Mouse (Mus musculus): Measurements from ENCODE around the gene Btg3. TPM values are rescaled to one million over a fixed set of nuclear protein-coding genes. Genes with fewer than 3 reads are reported as not detected.

Btg3 gene
- polyA plus RNA-seq, 1 experiment from 2014 or later: 28.8 TPM

DNA sequence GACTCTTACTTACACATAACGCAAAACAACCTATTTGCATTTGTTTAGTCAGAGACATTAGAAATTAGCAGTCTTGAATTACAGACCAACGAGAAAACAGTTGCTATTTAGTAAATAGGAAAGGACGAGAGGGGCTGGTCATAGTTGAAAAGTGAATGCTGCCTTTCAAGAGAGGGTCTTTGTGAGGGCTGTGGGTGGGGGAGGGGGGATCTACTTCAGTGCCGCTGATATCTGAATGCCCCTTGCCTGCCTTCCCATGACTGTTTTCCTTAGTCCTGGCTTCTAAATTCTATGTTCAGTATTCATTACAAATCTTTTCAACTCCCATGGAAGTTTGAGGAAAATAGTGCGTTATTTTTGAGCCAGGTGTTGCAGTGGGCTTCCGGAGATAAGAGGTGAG lies 63.0 kb downstream of the Btg3 start:
- no peaks in the 10 kb centered on the region for H3K27me3 ChIP-seq
- DNase-seq (no peak), ATAC-seq (ENCODE audit: low read depth) (no peak)
- no peak overlapping the region for H3K27ac ChIP-seq
- H3K4me2 ChIP-seq: no peak overlapping the region
- no peaks in the 10 kb centered on the region for H3K9me3 ChIP-seq (replicated peaks)
- WGBS (ENCODE audit: insufficient replicate concordance): 67% methylated on average over 6 of the region's 6 CpGs
- H3K4me1 ChIP-seq (replicated peaks): peaks cover 8% of the 10 kb centered on the region
- no peak overlapping the region for H3K4me3 ChIP-seq (replicated peaks)
- no peak overlapping the region for H3K9ac ChIP-seq
- H3K36me3 ChIP-seq: no peaks in the 10 kb centered on the region

DNA sequence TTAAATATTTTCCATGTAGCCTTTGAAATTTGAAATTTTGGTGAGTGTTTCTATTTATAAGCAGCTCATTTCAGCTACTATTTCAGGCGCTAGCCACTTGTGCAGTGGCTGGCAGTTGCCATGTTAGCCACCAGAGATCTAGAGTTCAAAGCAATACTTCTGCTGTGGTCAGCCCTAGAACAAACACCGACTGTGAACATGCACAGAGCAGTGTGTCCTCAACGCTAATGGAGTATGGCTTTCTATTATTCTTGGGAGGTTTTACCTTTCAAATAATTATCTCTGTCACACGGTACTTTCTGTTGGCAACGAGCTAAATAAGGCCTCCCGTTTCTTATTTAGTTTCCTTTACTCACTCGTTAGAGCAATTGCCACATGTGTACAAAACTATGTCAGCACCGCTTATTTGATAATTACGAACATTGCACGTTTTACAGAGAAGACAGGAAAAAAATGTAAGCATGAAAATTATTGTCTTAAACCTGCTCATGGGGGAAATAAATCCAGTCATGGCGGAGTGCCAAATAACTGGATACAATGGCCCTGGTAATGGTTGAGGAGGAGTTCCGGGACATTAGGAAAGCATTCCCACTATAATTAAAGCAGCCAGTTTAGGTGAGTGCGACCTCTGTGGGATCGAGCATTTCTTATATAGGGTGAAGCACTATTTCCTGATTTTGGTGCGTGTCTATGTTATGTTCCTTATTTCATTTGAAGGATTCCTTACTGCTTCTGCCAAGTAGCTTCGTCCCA lies 63.7 kb downstream of the Btg3 start:
- Histone ChIP-seq H3K4me1 (replicated peaks) (peaks cover 10% of the 10 kb centered on the region), H3K9me3 (replicated peaks) (no peaks in the 10 kb centered on the region), H3K27me3 (no peaks in the 10 kb centered on the region), H3K27ac (no peak overlapping the region), H3K9ac (no peak overlapping the region), H3K4me3 (replicated peaks) (no peak overlapping the region), H3K36me3 (no peaks in the 10 kb centered on the region), H3K4me2 (no peak overlapping the region)
- DNase-seq: no peak
- WGBS (ENCODE audit: insufficient replicate concordance): 65% methylated on average over 16 of the region's 16 CpGs
- ATAC-seq (ENCODE audit: low read depth): no peak

DNA sequence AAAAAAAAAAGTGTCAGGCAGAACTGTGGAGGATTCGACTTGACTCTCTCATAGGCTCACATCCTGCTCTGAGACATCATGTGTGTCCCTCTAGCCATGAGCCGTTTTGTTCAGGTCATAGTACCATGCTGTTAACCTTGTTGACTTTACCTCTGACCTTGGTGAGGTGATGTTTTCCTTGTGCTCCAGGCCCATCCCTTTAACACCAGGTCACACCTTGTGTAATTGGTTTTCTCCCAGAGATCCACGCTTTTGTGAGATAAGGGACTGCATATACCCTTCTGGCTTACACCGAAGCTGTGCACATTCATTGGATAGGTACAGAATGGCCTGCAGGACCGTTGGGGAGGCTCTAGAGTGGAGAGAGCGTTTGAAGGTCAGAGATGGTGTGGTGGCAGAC lies 67.7 kb downstream of the Btg3 start:
- ATAC-seq (ENCODE audit: low read depth): peak; percentile 64
- WGBS (ENCODE audit: insufficient replicate concordance): 52% methylated on average over 6 of the region's 6 CpGs
- peaks cover 17% of the 10 kb centered on the region for H3K4me1 ChIP-seq (replicated peaks)
- peak overlapping the region; percentile 29; the same call in 1 of the 2 replicates for H3K27ac ChIP-seq
- no peak overlapping the region for H3K4me2 ChIP-seq
- no peaks in the 10 kb centered on the region for H3K9me3 ChIP-seq (replicated peaks)
- H3K36me3 ChIP-seq: no peaks in the 10 kb centered on the region
- H3K4me3 ChIP-seq (replicated peaks): no peak overlapping the region
- H3K9ac ChIP-seq: no peak overlapping the region
- peaks cover 3% of the 10 kb centered on the region; the same call in 1 of the 2 replicates for H3K27me3 ChIP-seq
- no peak for DNase-seq

DNA sequence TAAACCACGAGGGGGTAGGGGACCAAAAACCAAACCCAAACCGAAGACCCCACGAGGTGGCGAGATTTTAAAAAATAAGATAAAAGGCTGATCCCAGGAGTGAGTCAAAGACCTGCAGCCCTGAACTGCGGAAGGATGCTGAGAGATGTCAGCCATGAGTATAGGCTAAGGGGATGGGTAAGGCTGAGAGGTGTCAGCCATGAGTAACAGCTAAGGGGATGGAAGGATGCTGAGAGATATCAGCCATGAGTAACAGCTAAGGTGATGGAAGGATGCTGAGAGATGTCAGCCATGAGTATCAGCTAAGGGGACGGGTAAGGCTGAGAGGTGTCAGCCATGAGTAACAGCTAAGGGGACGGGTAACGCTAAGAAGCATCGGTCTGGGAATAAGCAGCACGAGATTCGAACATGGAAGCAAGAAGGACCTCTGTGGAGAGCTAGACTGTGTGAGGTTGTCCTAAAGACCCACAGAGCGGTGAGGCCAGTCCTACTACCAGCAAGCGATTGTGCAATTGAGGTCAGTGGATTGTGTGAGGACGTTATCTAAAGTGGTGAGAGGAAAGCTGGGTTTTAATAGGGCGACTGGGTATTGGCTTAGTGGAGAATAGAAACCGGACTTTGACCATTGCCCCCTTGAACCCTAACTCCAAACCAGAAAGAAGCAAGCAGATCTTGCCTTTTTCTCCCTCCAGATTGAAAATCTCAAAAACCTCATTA lies 69.4 kb downstream of the Btg3 start:
- 58% methylated on average over 16 of the region's 16 CpGs for WGBS (ENCODE audit: insufficient replicate concordance)

DNA sequence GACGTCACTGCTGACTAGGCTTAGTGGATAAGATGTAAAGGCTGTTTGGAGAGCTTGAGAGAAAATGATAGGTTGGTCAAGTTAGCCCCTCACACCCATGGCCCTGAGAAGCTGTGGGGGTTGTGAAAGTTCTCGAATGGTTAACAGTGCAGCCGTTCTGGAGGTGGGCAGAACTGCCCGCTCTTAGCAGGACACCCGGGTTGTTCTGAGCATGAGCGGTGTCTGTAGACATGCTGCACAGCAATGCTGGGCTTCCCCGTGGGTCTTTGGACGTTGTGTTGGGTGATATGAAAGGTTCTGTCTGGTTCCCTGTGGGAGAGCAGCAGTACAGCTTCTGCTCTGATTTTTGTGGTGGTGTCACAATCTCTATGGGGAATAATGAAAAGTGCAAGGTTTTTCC lies 70.4 kb downstream of the Btg3 start:
- DNase-seq (no peak), ATAC-seq (ENCODE audit: low read depth) (no peak)
- no peaks in the 10 kb centered on the region for H3K9me3 ChIP-seq (replicated peaks)
- H3K9ac ChIP-seq: no peak overlapping the region
- no peak overlapping the region for H3K27ac ChIP-seq
- H3K36me3 ChIP-seq: no peaks in the 10 kb centered on the region
- no peak overlapping the region for H3K4me3 ChIP-seq (replicated peaks)
- H3K4me2 ChIP-seq: no peak overlapping the region
- H3K4me1 ChIP-seq (replicated peaks): peaks cover 12% of the 10 kb centered on the region
- WGBS (ENCODE audit: insufficient replicate concordance): 57% methylated on average over 8 of the region's 8 CpGs
- H3K27me3 ChIP-seq: peaks cover 30% of the 10 kb centered on the region

More for the DNA sequence above, 69.4 kb downstream of the Btg3 start:
- Histone ChIP-seq H3K9me3 (replicated peaks) (no peaks in the 10 kb centered on the region), H3K4me1 (replicated peaks) (peaks cover 12% of the 10 kb centered on the region), H3K4me2 (no peak overlapping the region), H3K36me3 (no peaks in the 10 kb centered on the region), H3K27ac (peak overlapping the region; percentile 67), H3K4me3 (replicated peaks) (no peak overlapping the region), H3K27me3 (peaks cover 20% of the 10 kb centered on the region), H3K9ac (no peak overlapping the region)
- DNase-seq (no peak), ATAC-seq (ENCODE audit: low read depth) (peak; percentile 72)

DNA sequence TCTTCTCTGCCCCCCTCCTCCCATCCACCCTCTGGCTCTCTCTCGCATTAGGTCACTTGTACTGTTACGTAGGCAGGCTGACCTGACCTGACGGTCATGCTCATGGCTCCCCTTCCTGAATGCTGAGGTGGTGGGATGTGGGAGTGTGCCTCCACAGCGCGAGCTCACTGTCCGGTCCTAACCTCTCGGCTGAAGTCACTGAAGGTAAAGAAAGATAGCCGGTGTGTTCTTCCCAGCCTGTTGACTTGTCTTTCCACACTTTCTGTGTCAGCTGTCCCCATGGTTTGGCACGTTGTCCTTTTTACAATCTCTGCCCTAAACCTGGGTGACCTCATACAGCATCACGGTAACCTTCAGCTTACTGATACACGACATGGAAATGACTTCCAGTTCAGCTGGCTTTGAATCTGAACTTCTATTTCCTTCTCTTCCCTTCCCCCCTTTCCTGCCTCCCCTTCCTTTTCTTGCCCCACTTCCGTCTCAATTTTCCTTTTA lies 71.3 kb downstream of the Btg3 start:
- peaks cover 12% of the 10 kb centered on the region; the same call in 1 of the 2 replicates for H3K4me1 ChIP-seq (replicated peaks)
- DNase-seq: no peak
- H3K27ac ChIP-seq: no peak overlapping the region
- H3K27me3 ChIP-seq: peaks cover 39% of the 10 kb centered on the region
- WGBS (ENCODE audit: insufficient replicate concordance): 62% methylated on average over 12 of the region's 12 CpGs
- no peak for ATAC-seq (ENCODE audit: low read depth)
- H3K4me3 ChIP-seq (replicated peaks): no peak overlapping the region
- no peak overlapping the region for H3K4me2 ChIP-seq
- H3K9me3 ChIP-seq (replicated peaks): no peaks in the 10 kb centered on the region
- no peak overlapping the region for H3K9ac ChIP-seq
- H3K36me3 ChIP-seq: no peaks in the 10 kb centered on the region

DNA sequence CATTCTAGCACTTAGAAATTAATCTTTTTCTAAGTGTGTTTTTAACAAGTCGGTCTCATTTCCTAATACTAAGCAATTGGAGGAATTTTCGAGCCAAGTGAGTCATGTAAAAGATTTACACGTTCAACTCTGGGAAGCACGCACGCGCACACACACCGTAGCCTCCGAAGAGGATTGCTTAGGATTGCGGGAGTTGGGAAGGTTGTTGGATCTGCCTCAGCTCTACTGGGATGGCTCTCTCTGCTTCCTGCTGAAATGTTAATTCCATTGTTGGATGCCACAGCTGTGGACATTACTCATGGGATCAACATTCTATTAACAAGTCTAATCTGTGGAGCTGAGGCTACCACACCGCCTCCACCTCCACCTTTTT lies 74.3 kb downstream of the Btg3 start:
- DNase-seq (no peak), ATAC-seq (ENCODE audit: low read depth) (no peak)
- Histone ChIP-seq H3K9ac (no peak overlapping the region), H3K27me3 (peaks cover 49% of the 10 kb centered on the region), H3K9me3 (replicated peaks) (no peaks in the 10 kb centered on the region), H3K27ac (no peak overlapping the region), H3K4me3 (replicated peaks) (peak overlapping the region; percentile 63), H3K4me2 (peak overlapping the region; percentile 77), H3K36me3 (no peaks in the 10 kb centered on the region), H3K4me1 (replicated peaks) (peaks cover 10% of the 10 kb centered on the region; the same call in 1 of the 2 replicates)
- WGBS (ENCODE audit: insufficient replicate concordance): 8% methylated on average over 10 of the region's 10 CpGs

DNA sequence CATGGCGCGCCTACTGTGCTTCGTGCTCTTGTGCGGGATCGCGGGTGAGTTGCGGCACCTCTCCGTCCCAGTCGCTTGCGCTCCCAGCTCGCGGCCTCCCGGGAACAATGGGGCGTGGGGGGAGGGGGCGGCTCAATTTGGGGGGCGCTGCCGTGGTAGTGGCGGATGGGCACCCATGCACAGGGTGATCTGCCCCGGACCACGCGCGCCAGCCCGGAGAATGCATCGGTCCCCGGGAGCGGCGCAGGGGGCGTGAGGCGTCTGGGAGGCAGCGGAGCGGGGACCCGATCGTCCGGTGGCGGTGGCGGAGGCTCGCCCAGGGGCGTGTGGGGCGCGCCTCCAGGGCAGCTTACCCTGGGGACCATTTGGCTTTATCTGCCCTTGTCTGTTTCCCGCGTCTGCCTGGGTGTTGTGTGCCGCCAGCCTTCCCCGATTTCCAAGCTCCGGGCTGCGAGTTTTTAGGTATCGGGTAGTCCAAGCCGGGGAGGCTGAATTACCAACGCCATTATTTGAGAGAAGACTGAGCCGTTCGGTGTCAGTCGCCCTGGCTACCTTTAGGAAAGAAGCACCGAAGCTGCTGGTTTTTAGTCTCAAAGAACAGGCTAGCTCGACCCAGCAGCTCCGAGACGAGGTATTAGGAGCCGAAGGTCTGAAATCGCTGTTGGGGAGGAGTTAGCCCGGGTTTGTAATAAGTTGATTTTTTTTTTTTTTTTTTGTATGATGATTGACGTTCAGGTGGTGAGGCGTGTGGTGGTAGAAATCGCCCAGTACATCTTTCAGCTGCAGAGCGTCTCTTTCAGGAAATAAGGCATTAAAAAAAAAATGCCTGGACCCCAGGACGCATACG lies 74.9 kb downstream of the Btg3 start:
- peaks cover 10% of the 10 kb centered on the region; the same call in 1 of the 2 replicates for H3K4me1 ChIP-seq (replicated peaks)
- DNase-seq: no peak
- peak overlapping the region; percentile 63 for H3K4me3 ChIP-seq (replicated peaks)
- H3K27ac ChIP-seq: peak overlapping the region; percentile 58; the same call in 1 of the 2 replicates
- peak overlapping the region; percentile 77 for H3K4me2 ChIP-seq
- no peaks in the 10 kb centered on the region for H3K9me3 ChIP-seq (replicated peaks)
- WGBS (ENCODE audit: insufficient replicate concordance): under 1% methylated on average over 65 of the region's 65 CpGs
- peaks cover 49% of the 10 kb centered on the region for H3K27me3 ChIP-seq
- H3K36me3 ChIP-seq: no peaks in the 10 kb centered on the region
- ATAC-seq (ENCODE audit: low read depth): peak; percentile 32
- peak overlapping the region; percentile 70 for H3K9ac ChIP-seq

DNA sequence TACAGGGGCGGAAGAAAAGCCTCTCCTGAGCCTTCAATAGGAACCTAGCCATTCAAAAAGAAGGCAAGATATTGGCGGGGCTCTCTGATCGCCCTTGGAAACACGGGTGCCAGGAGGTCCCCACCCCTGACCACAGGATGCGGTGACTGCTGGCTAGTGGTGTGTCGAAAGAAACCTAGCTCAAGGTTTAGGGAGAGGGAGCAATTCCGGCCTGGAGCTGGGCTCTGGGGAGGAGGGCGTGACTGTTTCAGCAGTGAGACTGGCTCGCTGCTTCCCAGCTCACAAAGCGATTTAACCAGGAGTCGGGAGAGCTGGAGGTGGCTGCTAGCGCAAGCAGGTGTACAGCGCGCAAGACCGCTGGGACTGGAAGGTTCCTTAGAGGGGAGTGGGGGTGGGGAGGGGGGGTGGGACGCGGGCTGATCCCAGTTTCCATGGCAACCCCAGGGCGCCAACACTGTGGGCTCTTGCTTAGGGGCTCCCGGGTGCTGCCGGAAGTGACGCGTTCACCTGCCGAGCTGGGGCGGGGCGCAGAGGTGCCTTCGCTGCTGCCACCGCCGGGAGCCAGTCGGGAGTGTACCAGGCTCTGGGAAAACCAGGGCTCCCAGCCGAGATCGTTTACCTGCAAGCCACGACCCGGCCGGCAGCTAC lies 75.7 kb downstream of the Btg3 start, which contains the start of gene Cxadr:
Cxadr (plus strand) TSS at position 307 of the 648 bp plus-strand sequence.
- H3K9ac ChIP-seq: peak within 1 kb of the TSS; percentile 70
- ATAC-seq (ENCODE audit: low read depth): peak; percentile 79
- H3K4me2 ChIP-seq: peak within 1 kb of the TSS; percentile 77
- H3K27me3 ChIP-seq: peaks cover 49% of the 10 kb centered on the region
- peak within 1 kb of the TSS; percentile 58; the same call in 1 of the 2 replicates for H3K27ac ChIP-seq
- DNase-seq: peak; percentile 11
- peak within 1 kb of the TSS; percentile 63 for H3K4me3 ChIP-seq (replicated peaks)
- H3K4me1 ChIP-seq (replicated peaks): peaks cover 8% of the 10 kb centered on the region; the same call in 1 of the 2 replicates
- no peaks in the 10 kb centered on the region for H3K36me3 ChIP-seq
- H3K9me3 ChIP-seq (replicated peaks): no peaks in the 10 kb centered on the region
- under 1% methylated on average over 34 of the region's 34 CpGs for WGBS (ENCODE audit: insufficient replicate concordance)

DNA sequence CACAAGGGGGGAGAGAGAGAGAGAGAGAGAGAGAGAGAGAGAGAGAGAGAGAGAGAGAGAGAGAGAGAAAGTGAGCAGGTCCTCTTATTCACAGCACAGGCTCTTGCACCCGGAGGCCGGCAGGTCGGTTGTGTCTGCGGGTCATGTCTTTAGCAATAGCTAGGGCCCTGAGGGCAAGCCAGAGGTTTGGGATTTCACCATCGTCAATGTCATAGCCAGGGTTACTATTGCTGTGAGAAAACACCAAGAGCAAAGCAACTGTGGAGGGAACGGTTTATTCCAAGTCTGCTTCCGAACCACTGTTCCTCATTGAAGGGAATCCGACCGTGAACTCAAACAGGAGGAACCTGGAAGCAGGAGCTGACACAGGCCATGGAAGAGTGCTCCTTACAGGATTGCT lies 80.9 kb downstream of the Btg3 start:
- Histone ChIP-seq H3K4me2 (no peak overlapping the region), H3K9me3 (replicated peaks) (no peaks in the 10 kb centered on the region), H3K36me3 (no peaks in the 10 kb centered on the region), H3K4me1 (replicated peaks) (peaks cover 14% of the 10 kb centered on the region), H3K27ac (no peak overlapping the region), H3K4me3 (replicated peaks) (no peak overlapping the region), H3K9ac (no peak overlapping the region), H3K27me3 (peaks cover 14% of the 10 kb centered on the region)
- DNase-seq (no peak), ATAC-seq (ENCODE audit: low read depth) (no peak)
- WGBS (ENCODE audit: insufficient replicate concordance): 64% methylated on average over 9 of the region's 9 CpGs
